Mouse (Mus musculus) inflammation-experienced regulatory T-cells, adult 6 months (primary cell): ENCODE measurements around the gene Bmp8a. TPM values are rescaled to one million over a fixed set of nuclear protein-coding genes. Genes with fewer than 3 reads are reported as not detected.
"Not testable (repeated sequence)": the region's sequence is repeated elsewhere in the genome, so short reads cannot be mapped to it uniquely, and the experiment has no call there.

Experiments used
- ATAC-seq: one replicate; pipeline ENCODE4 v1.8.0; 2017
- polyA plus RNA-seq, 3 experiments: library from polyadenylated mRNA; unstranded; fragments of 100-300 nt; shearing (Covaris generic); gene quantifications; one replicate each; pipeline ENCODE4 v1.2.1; 2017

The Bmp8a gene
- polyA plus RNA-seq, 3 experiments from 2014 or later, result not detected

DNA sequence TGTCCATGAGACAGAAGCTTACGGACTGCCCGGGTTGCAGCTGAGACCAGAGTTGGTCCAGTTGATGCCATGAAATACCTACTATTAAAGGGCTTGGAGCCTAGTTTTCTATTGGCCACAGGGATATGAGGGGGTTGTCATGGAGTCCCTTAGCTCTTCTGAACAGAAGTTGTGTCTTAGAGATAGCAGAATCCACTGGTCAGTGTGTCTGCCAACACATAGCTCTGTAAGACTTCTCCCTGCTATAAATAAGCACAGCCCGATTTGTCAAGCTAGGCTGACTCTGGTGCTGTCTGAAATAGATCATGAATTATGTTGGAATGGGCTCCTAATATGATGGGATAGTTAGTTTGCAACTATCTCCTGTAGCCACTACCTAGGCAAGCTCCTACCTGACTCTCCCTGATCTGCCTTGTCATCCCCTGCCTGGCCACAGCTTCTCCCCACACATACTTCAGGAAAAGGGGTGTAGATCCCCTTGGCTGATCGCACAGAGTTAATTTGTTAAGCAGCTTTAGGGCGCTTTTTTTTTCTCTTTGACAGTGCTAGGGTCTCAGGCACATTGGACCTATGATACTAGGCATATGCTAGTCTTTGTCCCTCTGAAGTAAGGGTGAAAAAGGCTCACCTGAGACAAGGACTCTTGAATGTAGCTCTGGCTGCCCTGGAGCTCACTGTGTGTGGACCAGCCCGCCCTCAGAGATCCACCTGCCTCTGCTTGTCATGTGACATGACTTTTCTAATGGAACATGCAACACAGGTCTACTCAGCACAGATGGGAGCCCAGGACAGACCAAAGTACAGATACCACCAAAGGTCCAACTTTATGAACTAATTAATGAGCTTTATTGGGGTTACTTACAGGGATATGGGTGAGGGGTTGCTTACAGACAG lies 58.1 kb downstream of the Bmp8a start:
- no peak for ATAC-seq

DNA sequence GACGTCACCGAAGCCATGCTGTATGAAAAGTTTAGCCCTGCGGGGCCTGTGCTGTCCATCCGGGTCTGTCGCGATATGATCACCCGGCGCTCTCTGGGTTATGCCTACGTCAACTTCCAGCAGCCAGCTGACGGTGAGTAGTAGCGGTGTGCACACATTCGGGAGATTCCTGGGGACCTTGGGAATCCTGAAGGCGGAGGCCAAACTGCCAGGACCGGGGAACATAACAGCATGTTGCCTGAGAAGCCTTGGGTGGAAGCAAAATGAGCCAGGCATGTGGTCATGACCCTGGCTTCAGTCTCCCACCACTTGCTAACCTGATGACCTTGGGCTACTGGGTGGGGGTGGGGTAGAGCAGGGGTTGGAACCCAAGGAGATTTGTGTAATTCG lies 59.4 kb downstream of the Bmp8a start:
- not testable (repeated sequence) for ATAC-seq

DNA sequence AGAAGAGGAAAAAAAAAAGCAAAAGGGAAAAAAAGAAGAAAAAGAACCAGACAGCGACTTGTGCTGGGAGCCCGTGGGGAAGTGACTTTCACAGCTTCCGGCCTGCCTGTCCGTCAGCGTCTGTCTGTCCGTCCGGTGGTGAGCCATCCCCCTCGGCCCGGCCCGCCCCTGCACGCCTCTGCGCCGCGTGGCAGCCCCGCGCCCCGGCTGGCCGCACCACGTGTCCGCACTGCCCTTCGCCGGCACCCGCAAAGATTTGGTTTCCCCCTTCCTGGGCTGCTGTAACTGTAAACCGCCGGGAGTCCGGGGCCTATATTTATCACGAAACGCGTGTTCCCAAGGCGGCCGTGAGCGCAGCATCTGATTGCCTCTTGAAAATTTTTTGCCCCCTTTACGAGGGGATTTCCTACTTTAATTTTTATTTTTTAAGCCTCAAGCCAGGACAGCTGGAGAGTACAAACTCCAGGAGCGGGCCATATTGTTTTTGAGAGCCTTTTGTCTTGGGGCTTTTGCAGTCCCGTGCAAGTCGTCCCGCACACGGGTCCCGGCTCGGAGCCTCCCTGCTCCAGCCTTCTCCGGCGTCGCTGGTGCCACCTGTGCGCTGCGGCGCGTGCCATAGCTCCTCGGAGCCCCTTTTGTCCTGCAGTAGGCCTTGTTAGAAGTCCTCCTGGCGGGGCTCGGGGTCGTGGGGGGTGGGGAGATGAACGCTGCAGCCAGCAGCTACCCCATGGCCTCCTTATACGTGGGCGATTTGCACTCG lies 60.0 kb downstream of the Bmp8a start:
- ATAC-seq, result peak; percentile 44

DNA sequence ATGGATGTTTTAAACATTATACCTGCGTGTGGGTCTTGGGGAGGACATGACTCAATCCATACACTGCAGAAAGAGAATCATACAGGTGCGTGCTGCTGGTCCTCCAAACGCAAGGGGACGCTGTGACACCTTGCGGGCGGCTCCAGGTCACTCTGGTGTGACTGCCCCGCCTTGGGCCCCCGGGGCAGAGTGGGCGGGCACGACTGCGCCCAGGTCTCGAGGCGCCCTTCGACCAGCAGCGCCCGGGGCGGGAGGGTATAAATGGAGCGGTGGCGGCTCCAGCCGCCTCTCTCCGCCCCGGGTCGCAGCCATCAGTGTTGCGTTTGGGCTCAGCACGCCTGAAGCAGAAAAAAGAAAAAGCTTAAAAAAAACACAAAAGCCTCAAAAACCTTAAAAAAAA lies 60.6 kb downstream of the Bmp8a start:
- ATAC-seq, result peak; percentile 88

DNA sequence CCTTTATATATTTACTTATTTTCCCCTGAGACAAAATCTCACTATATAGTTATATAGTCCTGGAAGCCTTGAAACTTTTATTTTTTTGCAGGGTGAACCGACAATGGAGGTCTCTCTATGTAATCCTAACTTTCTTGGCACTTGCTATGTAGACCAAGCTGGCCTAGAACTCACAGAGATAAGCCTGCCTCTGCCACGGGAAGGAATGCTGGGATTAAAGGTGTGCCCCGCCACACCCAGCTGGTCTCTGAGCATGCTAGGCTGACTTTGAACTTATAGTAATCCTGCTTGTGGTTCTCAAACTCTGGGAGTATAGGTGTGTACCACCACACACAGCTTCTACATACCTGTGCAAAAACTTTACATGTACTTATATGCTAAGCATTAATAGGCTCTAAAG lies 62.9 kb downstream of the Bmp8a start:
- no peak for ATAC-seq

DNA sequence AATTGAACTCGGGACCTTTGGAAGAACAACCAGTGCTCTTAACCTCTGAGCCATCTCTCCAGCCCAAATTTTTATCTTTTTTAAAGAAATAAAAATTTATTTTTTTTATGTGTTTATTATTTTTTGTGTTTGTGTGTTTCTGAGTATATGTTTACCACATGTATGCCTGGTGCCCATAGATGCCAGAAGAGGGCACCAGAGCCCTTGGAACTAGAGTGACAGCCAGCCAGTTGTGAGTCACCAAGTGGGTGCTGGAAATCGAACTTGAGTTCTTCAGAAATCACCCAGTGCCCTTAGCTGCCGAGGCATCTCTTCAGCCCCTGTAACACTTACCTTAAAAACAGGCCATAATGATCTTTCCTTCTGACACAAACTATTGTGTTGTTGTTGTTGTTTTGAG lies 72.0 kb downstream of the Bmp8a start:
- no peak for ATAC-seq

Other genes starting within 250 kb of the Bmp8a start
- gene Bmp8b, start 238.1 kb downstream of the Bmp8a start, polyA plus RNA-seq, result not detected
- not detected for gene Oxct2b, start 227.0 kb downstream of the Bmp8a start, polyA plus RNA-seq
- 100 to 1,000 TPM in 1 of 3 experiments, 10 to 100 TPM in 2; 68.9 to 105 (median 92.0) TPM for gene Ppie, start 203.3 kb downstream of the Bmp8a start, polyA plus RNA-seq
- not detected for gene Hpcal4, start 160.0 kb downstream of the Bmp8a start, polyA plus RNA-seq
- gene Nt5c1a, start 141.7 kb downstream of the Bmp8a start, polyA plus RNA-seq, result not detected
- gene Heyl, start 109.7 kb downstream of the Bmp8a start, polyA plus RNA-seq, result under 1 TPM in 1 of 3 experiments, not detected in 2; 0.10 TPM
- 10 to 100 TPM; 13.5 to 18.7 (median 14.7) TPM for gene Pabpc4, start 80.9 kb downstream of the Bmp8a start, polyA plus RNA-seq
- not detected for gene Oxct2a, start 19.6 kb downstream of the Bmp8a start, polyA plus RNA-seq